ENCODE assay signal across 30 mouse cellular contexts in the genomic region with DNA sequence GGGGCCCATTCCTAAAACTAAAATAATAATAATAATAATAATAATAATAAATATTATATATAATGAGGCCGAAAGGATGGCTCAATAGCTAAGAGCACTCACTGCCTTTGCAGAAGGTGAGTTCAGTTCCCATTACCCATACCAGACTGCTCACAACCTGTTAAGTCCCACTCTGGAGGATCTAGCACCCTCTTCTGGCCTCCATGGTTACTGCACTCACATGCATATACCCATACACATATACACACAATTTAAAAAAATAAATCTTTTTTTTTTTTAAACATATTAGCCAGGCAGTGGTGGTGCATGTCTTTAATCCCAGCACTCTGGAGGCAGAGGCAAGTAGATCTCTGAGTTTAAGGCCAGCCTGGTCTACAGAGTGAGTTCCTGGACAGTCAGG. TPM values are rescaled to one million over a fixed set of nuclear protein-coding genes. Genes with fewer than 3 reads are reported as not detected.
A peak's percentile ranks its signal among the peaks of the same experiment; 100 is the strongest.
DNase-seq lines count a peak whose midpoint lies in the region; ATAC-seq and TF ChIP-seq lines count a peak whose summit lies in the region.
"Had no signal": no experiment of that assay in that cellular context is flagged by ENCODE, and none has a peak within 500 bp of the region (broad histone marks: within the 10 kb centered on the region; RNA-seq: fewer than 3 reads in every experiment).

No protein-coding gene starts in this region.

- H3K4me2 ChIP-seq in intestine, postnatal 0 days (replicated peaks; ENCODE audit: low read depth): no peak overlapping the region
- H3K4me2 ChIP-seq in intestine, embryonic 15.5 days (replicated peaks): no peak overlapping the region
- H3K4me2 ChIP-seq: embryonic facial prominence, embryonic 13.5 days; forebrain, embryonic 12.5 days; heart, embryonic 11.5 days; hindbrain, embryonic 13.5 days; midbrain, embryonic 13.5 days; neural tube, embryonic 12.5 days had no signal

- no peaks in the 10 kb centered on the region for H3K36me3 ChIP-seq in intestine, postnatal 0 days (ENCODE audit: control insufficient read depth, insufficient read depth)
- H3K36me3 ChIP-seq in intestine, embryonic 15.5 days: no peaks in the 10 kb centered on the region
- H3K36me3 ChIP-seq: forebrain, embryonic 12.5 days; hindbrain, embryonic 13.5 days; neural tube, embryonic 12.5 days had no signal

- peak; percentile 32 for TF ChIP-seq CTCF in intestine, postnatal 0 days (IDR thresholded peaks at IDR 0.05; ENCODE audit: low read depth)
- peak; percentile 10; the same call in 1 of the 2 replicates for TF ChIP-seq CTCF in brain, embryonic 14.5 days (IDR thresholded peaks at IDR 0.05; ENCODE audit: borderline replicate concordance, extremely low read depth, insufficient read depth, insufficient read length)

- peak; percentile 58 for DNase-seq in thymus, postnatal 4 days
- no peak for DNase-seq in thymus, postnatal 10 days (ENCODE audit: low spot score in 2 of 2)
- no peak for DNase-seq in brain, embryonic 14.5 days (ENCODE audit: low read depth)
- no peak for DNase-seq in gastrocnemius, postnatal 25 days
- no peak for DNase-seq in layer of hippocampus, postnatal 14 days (ENCODE audit: low spot score in 2 of 2)
- DNase-seq: adrenal gland, postnatal 10 days; cerebellum, adult 2 months; cerebellum, postnatal 36 days; gastrocnemius, adult 2 months; heart, postnatal 14 days; kidney, adult 2 months; lung, adult 2 months; right cerebral cortex, postnatal 14 days had no signal

- 0 out of 2 replicates have a peak, but pooled peaks cover 4% of the 10 kb centered on the region for H3K9me3 ChIP-seq in intestine, postnatal 0 days (ENCODE audit: control insufficient read depth)
- no peaks in the 10 kb centered on the region for H3K9me3 ChIP-seq in intestine, embryonic 15.5 days

- no peak overlapping the region for H3K4me3 ChIP-seq in intestine, postnatal 0 days (ENCODE audit: low read depth, low read length)
- H3K4me3 ChIP-seq in intestine, embryonic 15.5 days (replicated peaks): no peak overlapping the region
- H3K4me3 ChIP-seq: embryonic facial prominence, embryonic 13.5 days; erythroblast, embryonic 14.5 days; forebrain, embryonic 12.5 days; gastrocnemius, adult 2 months; hindbrain, embryonic 13.5 days; midbrain, embryonic 13.5 days; neural tube, embryonic 12.5 days had no signal

- H3K4me1 ChIP-seq in intestine, postnatal 0 days (replicated peaks; ENCODE audit: control insufficient read depth, insufficient read depth, low read length): 0 out of 2 replicates have a peak, but pooled peaks cover 2% of the 10 kb centered on the region
- H3K4me1 ChIP-seq in intestine, embryonic 15.5 days (replicated peaks): no peaks in the 10 kb centered on the region; the same call in 1 of the 2 replicates
- H3K4me1 ChIP-seq: forebrain, embryonic 12.5 days; hindbrain, embryonic 13.5 days; midbrain, embryonic 13.5 days; neural tube, embryonic 12.5 days had no signal

- H3K27ac ChIP-seq in intestine, postnatal 0 days (ENCODE audit: low read depth, low read length): no peak overlapping the region
- no peak overlapping the region for H3K27ac ChIP-seq in intestine, embryonic 15.5 days
- H3K27ac ChIP-seq: embryonic facial prominence, embryonic 13.5 days; forebrain, embryonic 12.5 days; gastrocnemius, adult 2 months; hindbrain, embryonic 13.5 days; kidney, postnatal 0 days; midbrain, embryonic 13.5 days; neural tube, embryonic 12.5 days had no signal

- WGBS in intestine, postnatal 0 days: 96% methylated on average over 1 of the region's 1 CpGs
- 100% methylated on average over 1 of the region's 1 CpGs for WGBS in intestine, embryonic 15.5 days

- no peak for TF ChIP-seq POLR2A in brain, embryonic 14.5 days (IDR thresholded peaks at IDR 0.05; ENCODE audit: borderline replicate concordance, extremely low read depth, insufficient read depth, insufficient read length, poor library complexity, severe bottlenecking)

- H3K9ac ChIP-seq in intestine, postnatal 0 days (ENCODE audit: low read depth, low read length): no peak overlapping the region
- H3K9ac ChIP-seq in intestine, embryonic 15.5 days: no peak overlapping the region
- H3K9ac ChIP-seq: embryonic facial prominence, embryonic 13.5 days; forebrain, embryonic 12.5 days; hindbrain, embryonic 13.5 days; midbrain, embryonic 13.5 days; neural tube, embryonic 12.5 days had no signal

- no peaks in the 10 kb centered on the region for H3K27me3 ChIP-seq in intestine, postnatal 0 days (replicated peaks; ENCODE audit: control insufficient read depth, insufficient read depth, low read length)
- H3K27me3 ChIP-seq in intestine, embryonic 15.5 days (replicated peaks): no peaks in the 10 kb centered on the region
- H3K27me3 ChIP-seq: embryonic facial prominence, embryonic 13.5 days; forebrain, embryonic 12.5 days; hindbrain, embryonic 13.5 days; midbrain, embryonic 13.5 days; neural tube, embryonic 12.5 days had no signal

- no peak for ATAC-seq in intestine, postnatal 0 days
- ATAC-seq in intestine, embryonic 15.5 days: no peak
- ATAC-seq: activated CD4-positive, CD25-positive, alpha-beta regulatory T cell, adult 4 months; midbrain, embryonic 13.5 days had no signal

RNA-seq across cellular contexts. Expression of gene Gm42791, which starts 11.3 kb away (rescaled TPM):
- polyA plus RNA-seq in intestine, postnatal 0 days (2015; fragmentation: Nextera tagmentation; extraction: Ambion mirVana): not detected in 2 replicates
- 0.57 and 2.3 TPM in 2 replicates for polyA plus RNA-seq in intestine, embryonic 15.5 days (2015; fragmentation: Nextera tagmentation; extraction: Ambion mirVana)
- polyA plus RNA-seq in brain, embryonic 14.5 days (2012; rRNA removed): not detected in 2 replicates
- total RNA-seq in gastrocnemius, postnatal 25 days (2021): 1 to 10 TPM; 3.6 to 3.8 TPM
- 10 to 100 TPM; 15.2 to 18.0 TPM for total RNA-seq in layer of hippocampus, postnatal 14 days (2021)
- total RNA-seq: liver, adult 2 months; megakaryocyte, adult 5-6 weeks had no signal
- polyA plus RNA-seq: activated CD4-positive, CD25-positive, alpha-beta regulatory T cell, adult 4 months; cerebellum, adult 2 months; heart, embryonic 11.5 days; kidney, adult 2 months; kidney, postnatal 0 days; large intestine, adult 2 months; liver, adult 2 months; lung, adult 2 months; spleen, adult 2 months; stomach, embryonic 14.5 days; urinary bladder, adult 2 months had no signal

RNA-seq across cellular contexts. Expression of gene Katnal1, which starts 54.6 kb away (rescaled TPM):
- polyA plus RNA-seq in intestine, postnatal 0 days (2015; fragmentation: Nextera tagmentation; extraction: Ambion mirVana): 2.7 and 2.9 TPM in 2 replicates
- polyA plus RNA-seq in intestine, embryonic 15.5 days (2015; fragmentation: Nextera tagmentation; extraction: Ambion mirVana): 8.1 and 9.5 TPM in 2 replicates
- 21.4 and 27.0 TPM in 2 replicates for polyA plus RNA-seq in brain, embryonic 14.5 days (2012; rRNA removed)
- 1 to 10 TPM; 4.3 to 4.5 TPM for total RNA-seq in gastrocnemius, postnatal 25 days (2021)
- total RNA-seq in layer of hippocampus, postnatal 14 days (2021): 10 to 100 TPM; 51.0 to 52.2 TPM
